In the genomic region with DNA sequence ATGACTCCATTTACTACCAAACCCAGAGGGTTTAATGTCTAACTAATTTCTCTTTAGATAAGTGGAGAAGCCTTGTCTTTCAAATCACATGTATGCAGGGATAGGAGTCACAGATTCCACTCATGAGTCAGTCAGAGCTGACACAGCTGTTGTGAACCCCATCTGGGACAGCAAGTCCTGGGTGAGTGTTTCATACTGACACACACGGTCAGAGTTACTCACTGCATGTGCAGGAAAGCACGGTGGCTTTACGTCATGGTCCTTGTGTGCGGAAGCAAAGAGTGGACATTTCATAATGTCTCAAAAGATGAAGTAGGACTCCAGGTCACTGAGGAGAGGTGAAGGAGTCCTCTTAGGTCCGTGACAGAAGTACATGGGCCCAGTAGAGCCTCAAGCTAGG, we compare ENCODE assay signal across 15 mouse cellular contexts. TPM values are rescaled to one million over a fixed set of nuclear protein-coding genes. Genes with fewer than 3 reads are reported as not detected.
DNase-seq lines count a peak whose midpoint lies in the region; ATAC-seq lines count a peak whose summit lies in the region.
"Had no signal": no experiment of that assay in that cellular context is flagged by ENCODE, and none has a peak within 500 bp of the region (broad histone marks: within the 10 kb centered on the region; RNA-seq: fewer than 3 reads in every experiment).

No protein-coding gene starts in this region.

- H3K9ac ChIP-seq in limb, embryonic 15.5 days = no peak overlapping the region
- H3K9ac ChIP-seq in neural tube, embryonic 15.5 days (replicated peaks) = no peak overlapping the region
- H3K9ac ChIP-seq: hindbrain, embryonic 14.5 days; kidney, embryonic 15.5 days; limb, embryonic 13.5 days had no signal

- no peaks in the 10 kb centered on the region for H3K27me3 ChIP-seq in limb, embryonic 15.5 days
- no peaks in the 10 kb centered on the region for H3K27me3 ChIP-seq in neural tube, embryonic 15.5 days (replicated peaks)
- H3K27me3 ChIP-seq: kidney, embryonic 15.5 days; limb, embryonic 13.5 days; Patski had no signal

- no peaks in the 10 kb centered on the region for H3K4me1 ChIP-seq in limb, embryonic 15.5 days
- H3K4me1 ChIP-seq in neural tube, embryonic 15.5 days = no peaks in the 10 kb centered on the region

- ATAC-seq in limb, embryonic 15.5 days (ENCODE audit: insufficient number of reproducible peaks, low FRiP score, low TSS enrichment, low read depth) = no peak
- ATAC-seq in neural tube, embryonic 15.5 days (ENCODE audit: low FRiP score) = no peak
- ATAC-seq: CD4-positive, CD25-positive, alpha-beta regulatory T cell, adult 4 months; Patski had no signal

- no peaks in the 10 kb centered on the region for H3K9me3 ChIP-seq in limb, embryonic 15.5 days
- H3K9me3 ChIP-seq in neural tube, embryonic 15.5 days (replicated peaks) = no peaks in the 10 kb centered on the region
- H3K9me3 ChIP-seq: kidney, embryonic 15.5 days; limb, embryonic 13.5 days had no signal

- DNase-seq in gastrocnemius, adult 18-20 months (ENCODE audit: low spot score) = peak; percentile 74
- DNase-seq in gastrocnemius, postnatal 36 days = no peak
- peak; percentile 51 for DNase-seq in 3T3-L1 (ENCODE audit: low read depth, low spot score)
- peak; percentile 23 for DNase-seq in gastrocnemius, postnatal 14 days
- no peak for DNase-seq in left cerebral cortex, adult 18-20 months (ENCODE audit: low spot score in 2 of 2)
- no peak for DNase-seq in cerebellum, adult 9-10 months
- DNase-seq: cerebellum, adult 11 months; layer of hippocampus, adult 9-11 months had no signal

- no peak overlapping the region for H3K4me3 ChIP-seq in limb, embryonic 15.5 days
- no peak overlapping the region for H3K4me3 ChIP-seq in neural tube, embryonic 15.5 days (replicated peaks)
- H3K4me3 ChIP-seq: kidney, embryonic 15.5 days; limb, embryonic 13.5 days had no signal

- 75% methylated on average over 5 of the region's 5 CpGs for whole genome bisulfite sequencing in limb, embryonic 15.5 days
- 83% methylated on average over 5 of the region's 5 CpGs for WGBS in neural tube, embryonic 15.5 days

- intact Hi-C loops in gastrocnemius, postnatal 36 days (cut with DNase I) = no loop called here
- intact Hi-C loops in gastrocnemius, postnatal 14 days (cut with DNase I; ENCODE audit: low total_unique reads) = no loop called here

- H3K36me3 ChIP-seq in limb, embryonic 15.5 days = no peaks in the 10 kb centered on the region
- H3K36me3 ChIP-seq in neural tube, embryonic 15.5 days = no peaks in the 10 kb centered on the region
- H3K36me3 ChIP-seq: kidney, embryonic 15.5 days; limb, embryonic 13.5 days had no signal

- H3K27ac ChIP-seq in limb, embryonic 15.5 days = 0 out of 2 replicates have a peak overlapping the region, but pooled peaks have one; percentile 27
- H3K27ac ChIP-seq in neural tube, embryonic 15.5 days (replicated peaks) = no peak overlapping the region
- H3K27ac ChIP-seq: hindbrain, embryonic 14.5 days; kidney, embryonic 15.5 days; limb, embryonic 13.5 days had no signal

- H3K4me2 ChIP-seq in limb, embryonic 15.5 days = no peak overlapping the region
- H3K4me2 ChIP-seq in neural tube, embryonic 15.5 days = no peak overlapping the region
- H3K4me2 ChIP-seq: hindbrain, embryonic 14.5 days; kidney, embryonic 15.5 days; limb, embryonic 13.5 days had no signal

RNA-seq across cellular contexts. Expression of gene Musk, which starts 3.0 kb away (rescaled TPM):
- 10 to 100 TPM; 21.8 to 44.1 TPM for total RNA-seq in gastrocnemius, adult 18-20 months (2021)
- total RNA-seq in gastrocnemius, postnatal 36 days (2021) = 10 to 100 TPM; 24.9 to 39.6 TPM
- 10 to 100 TPM; 22.2 to 30.0 TPM for total RNA-seq in gastrocnemius, postnatal 14 days (2021)
- polyA plus RNA-seq in limb, embryonic 15.5 days (2015; fragmentation: Nextera tagmentation; extraction: Ambion mirVana) = 5.4 and 10.9 TPM in 2 replicates
- polyA plus RNA-seq in neural tube, embryonic 15.5 days (2015; fragmentation: Nextera tagmentation; extraction: Ambion mirVana) = 0.42 and 0.50 TPM in 2 replicates
- 1 to 10 TPM; 2.0 to 2.4 TPM for total RNA-seq in left cerebral cortex, adult 18-20 months (2021)
- polyA plus RNA-seq: CD4-positive, CD25-positive, alpha-beta regulatory T cell, adult 4 months; Patski had no signal

Comparison
In these comparisons a context has a peak if more than half of its experiments do, and no peak if none do; other contexts are left out.
1. DNase-seq: peak in gastrocnemius, adult 18-20 months (single experiment), 3T3-L1 (single experiment) and gastrocnemius, postnatal 14 days (single experiment); none in gastrocnemius, postnatal 36 days (0 of 2), left cerebral cortex, adult 18-20 months (0 of 2) and cerebellum, adult 9-10 months (single experiment).
2. RNA of gene Musk, which starts 3.0 kb away (total RNA-seq): 21.8 to 44.1 TPM in gastrocnemius, adult 18-20 months, 24.9 to 39.6 TPM in gastrocnemius, postnatal 36 days and 22.2 to 30.0 TPM in gastrocnemius, postnatal 14 days; 2.0 to 2.4 TPM in left cerebral cortex, adult 18-20 months; every median in the first group is over 4 times any median in the second.